ENCODE assay signal across 17 mouse cellular contexts in the genomic region with DNA sequence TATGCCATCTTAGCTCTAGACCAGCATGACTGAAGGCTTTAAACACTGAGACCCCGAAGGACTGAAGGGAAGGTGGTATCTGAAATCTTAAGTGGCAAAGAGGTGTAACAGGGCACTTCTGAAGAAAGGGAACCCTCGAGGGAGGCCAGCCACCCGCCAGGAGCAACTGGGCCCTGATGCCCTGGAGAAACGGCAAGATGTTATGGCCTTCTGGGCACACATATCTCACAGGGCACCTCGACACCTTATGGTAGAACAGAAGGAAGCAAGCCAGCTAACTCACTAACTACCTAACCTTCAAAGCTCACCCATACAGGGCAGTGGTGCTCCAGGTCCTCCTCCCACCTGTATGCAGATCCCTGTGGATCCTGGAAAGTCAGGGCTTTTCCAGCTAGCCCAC. TPM values are rescaled to one million over a fixed set of nuclear protein-coding genes. Genes with fewer than 3 reads are reported as not detected.
DNase-seq lines count a peak whose midpoint lies in the region; ATAC-seq lines count a peak whose summit lies in the region.
"Had no signal": no experiment of that assay in that cellular context is flagged by ENCODE, and none has a peak within 500 bp of the region (broad histone marks: within the 10 kb centered on the region; RNA-seq: fewer than 3 reads in every experiment).

No protein-coding gene starts in this region.

- no peak overlapping the region for H3K4me2 ChIP-seq in midbrain, embryonic 11.5 days
- H3K4me2 ChIP-seq in hindbrain, embryonic 16.5 days (ENCODE audit: low read length), result peak overlapping the region; percentile 88
- peak overlapping the region; percentile 92; the same call in 1 of the 2 replicates for H3K4me2 ChIP-seq in neural tube, embryonic 14.5 days (ENCODE audit: low read depth, low read length)

- intact Hi-C loops in heart, postnatal 36 days (cut with DNase I), result loop anchor here (2.0 to 5.0 kb wide), 2 partner anchors 35 to 95 kb away; no protein-coding TSS in a partner anchor

- 87% methylated on average over 5 of the region's 5 CpGs for WGBS in heart, embryonic 10.5 days
- WGBS in midbrain, embryonic 10.5 days, result 91% methylated on average over 5 of the region's 5 CpGs
- 96% methylated on average over 5 of the region's 5 CpGs for WGBS in midbrain, embryonic 11.5 days
- WGBS in hindbrain, embryonic 16.5 days, result 89% methylated on average over 5 of the region's 5 CpGs
- WGBS in neural tube, embryonic 14.5 days, result 92% methylated on average over 5 of the region's 5 CpGs

- no peak overlapping the region for H3K27ac ChIP-seq in heart, embryonic 10.5 days
- no peak overlapping the region for H3K27ac ChIP-seq in midbrain, embryonic 10.5 days (replicated peaks)
- no peak overlapping the region for H3K27ac ChIP-seq in midbrain, embryonic 11.5 days (ENCODE audit: low read depth, low read length)
- no peak overlapping the region for H3K27ac ChIP-seq in hindbrain, embryonic 16.5 days (ENCODE audit: low read depth, low read length)
- H3K27ac ChIP-seq in neural tube, embryonic 14.5 days (ENCODE audit: low read depth, low read length), result no peak overlapping the region
- H3K27ac ChIP-seq: macrophage had no signal

- no peaks in the 10 kb centered on the region for H3K27me3 ChIP-seq in heart, embryonic 10.5 days (ENCODE audit: insufficient read depth, poor library complexity, severe bottlenecking)
- no peaks in the 10 kb centered on the region for H3K27me3 ChIP-seq in midbrain, embryonic 10.5 days (ENCODE audit: low read depth, poor library complexity, severe bottlenecking)
- no peaks in the 10 kb centered on the region for H3K27me3 ChIP-seq in midbrain, embryonic 11.5 days (ENCODE audit: control insufficient read depth, insufficient read depth, low read length)
- no peaks in the 10 kb centered on the region for H3K27me3 ChIP-seq in hindbrain, embryonic 16.5 days (replicated peaks; ENCODE audit: control insufficient read depth, insufficient read depth, low read length)
- H3K27me3 ChIP-seq in neural tube, embryonic 14.5 days (ENCODE audit: control insufficient read depth, insufficient read depth, low read length), result peaks cover 3% of the 10 kb centered on the region; the same call in 1 of the 2 replicates

- peaks cover 27% of the 10 kb centered on the region for H3K4me1 ChIP-seq in heart, embryonic 10.5 days
- H3K4me1 ChIP-seq in midbrain, embryonic 10.5 days, result peaks cover 28% of the 10 kb centered on the region
- peaks cover 14% of the 10 kb centered on the region for H3K4me1 ChIP-seq in midbrain, embryonic 11.5 days (ENCODE audit: control insufficient read depth, insufficient read depth, low read length)
- peaks cover 21% of the 10 kb centered on the region for H3K4me1 ChIP-seq in hindbrain, embryonic 16.5 days (ENCODE audit: control insufficient read depth, insufficient read depth, low read depth, low read length)
- peaks cover 17% of the 10 kb centered on the region for H3K4me1 ChIP-seq in neural tube, embryonic 14.5 days (ENCODE audit: control insufficient read depth, insufficient read depth, low read length)

- H3K36me3 ChIP-seq in heart, embryonic 10.5 days, result peaks cover 11% of the 10 kb centered on the region
- peaks cover 14% of the 10 kb centered on the region for H3K36me3 ChIP-seq in midbrain, embryonic 10.5 days
- H3K36me3 ChIP-seq in midbrain, embryonic 11.5 days (ENCODE audit: control insufficient read depth, insufficient read depth, low read length), result peaks cover 5% of the 10 kb centered on the region; the same call in 1 of the 2 replicates
- 0 out of 2 replicates have a peak, but pooled peaks cover 1% of the 10 kb centered on the region for H3K36me3 ChIP-seq in hindbrain, embryonic 16.5 days (ENCODE audit: control insufficient read depth, insufficient read depth, low read length)
- peaks cover 9% of the 10 kb centered on the region; the same call in 1 of the 2 replicates for H3K36me3 ChIP-seq in neural tube, embryonic 14.5 days (ENCODE audit: control insufficient read depth, insufficient read depth, low read length)

- ATAC-seq in midbrain, embryonic 11.5 days (ENCODE audit: low FRiP score), result no peak
- ATAC-seq in hindbrain, embryonic 16.5 days, result no peak
- ATAC-seq in neural tube, embryonic 14.5 days (ENCODE audit: low read depth), result no peak
- ATAC-seq: intestine, postnatal 0 days had no signal

- H3K4me3 ChIP-seq in heart, embryonic 10.5 days, result no peak overlapping the region
- H3K4me3 ChIP-seq in midbrain, embryonic 10.5 days, result peak overlapping the region; percentile 90
- H3K4me3 ChIP-seq in midbrain, embryonic 11.5 days (ENCODE audit: low read depth, low read length), result no peak overlapping the region
- H3K4me3 ChIP-seq in hindbrain, embryonic 16.5 days (ENCODE audit: low read length), result no peak overlapping the region
- no peak overlapping the region for H3K4me3 ChIP-seq in neural tube, embryonic 14.5 days (ENCODE audit: low read depth, low read length)

- H3K9me3 ChIP-seq in heart, embryonic 10.5 days, result no peaks in the 10 kb centered on the region
- no peaks in the 10 kb centered on the region for H3K9me3 ChIP-seq in midbrain, embryonic 10.5 days (replicated peaks)
- no peaks in the 10 kb centered on the region for H3K9me3 ChIP-seq in midbrain, embryonic 11.5 days (ENCODE audit: control insufficient read depth, low read length)
- H3K9me3 ChIP-seq in hindbrain, embryonic 16.5 days (ENCODE audit: control insufficient read depth, low read length), result no peaks in the 10 kb centered on the region
- no peaks in the 10 kb centered on the region for H3K9me3 ChIP-seq in neural tube, embryonic 14.5 days (ENCODE audit: control insufficient read depth, low read length)

- peak; percentile 91 for DNase-seq in heart, adult 11 months
- DNase-seq in heart, embryonic 10.5 days (ENCODE audit: low spot score), result no peak
- DNase-seq in midbrain, embryonic 10.5 days (ENCODE audit: low spot score), result no peak
- no peak for DNase-seq in midbrain, embryonic 11.5 days (ENCODE audit: low spot score, missing footprints)
- no peak for DNase-seq in frontal cortex, adult 2 months (ENCODE audit: extremely low spot score in 1 of 2, low spot score in 1 of 2)
- DNase-seq in heart, postnatal 36 days, result no peak
- DNase-seq: cerebellum, adult 9-11 months; layer of hippocampus, adult 9-11 months; right cerebral cortex, postnatal 14 days; thymus, postnatal 36 days had no signal

- H3K9ac ChIP-seq in midbrain, embryonic 11.5 days (ENCODE audit: low read length), result no peak overlapping the region
- H3K9ac ChIP-seq in hindbrain, embryonic 16.5 days (ENCODE audit: low read depth, low read length), result no peak overlapping the region
- no peak overlapping the region for H3K9ac ChIP-seq in neural tube, embryonic 14.5 days (replicated peaks; ENCODE audit: low read depth, low read length)

RNA-seq across cellular contexts. Expression of a gene that starts 2.3 kb away (rescaled TPM):
- polyA plus RNA-seq in heart, embryonic 10.5 days (2016; fragmentation: Nextera tagmentation; extraction: Ambion mirVana), result 0.96 and 1.3 TPM in 2 replicates
- 1.4 and 1.5 TPM in 2 replicates for polyA plus RNA-seq in midbrain, embryonic 10.5 days (2016; fragmentation: Nextera tagmentation; extraction: Ambion mirVana)
- 2.4 TPM in 2 replicates for polyA plus RNA-seq in midbrain, embryonic 11.5 days (2014; fragmentation: Nextera tagmentation; extraction: Ambion mirVana)
- polyA plus RNA-seq in hindbrain, embryonic 16.5 days (2015; fragmentation: Nextera tagmentation; extraction: Ambion mirVana), result 3.6 and 4.4 TPM in 2 replicates
- polyA plus RNA-seq in neural tube, embryonic 14.5 days (2014; fragmentation: Nextera tagmentation; extraction: Ambion mirVana), result 4.1 and 6.2 TPM in 2 replicates
- 60.9 and 63.3 TPM in 2 replicates for polyA plus RNA-seq in frontal cortex, adult 2 months (2012; rRNA removed)
- total RNA-seq in heart, postnatal 36 days (2021), result 10 to 100 TPM; 20.6 to 21.7 TPM

RNA-seq across cellular contexts. Expression of a gene that starts 24.2 kb away (rescaled TPM):
- 11.6 and 17.0 TPM in 2 replicates for polyA plus RNA-seq in heart, embryonic 10.5 days (2016; fragmentation: Nextera tagmentation; extraction: Ambion mirVana)
- 20.5 and 21.8 TPM in 2 replicates for polyA plus RNA-seq in midbrain, embryonic 10.5 days (2016; fragmentation: Nextera tagmentation; extraction: Ambion mirVana)
- polyA plus RNA-seq in midbrain, embryonic 11.5 days (2014; fragmentation: Nextera tagmentation; extraction: Ambion mirVana), result 12.6 and 15.0 TPM in 2 replicates
- polyA plus RNA-seq in hindbrain, embryonic 16.5 days (2015; fragmentation: Nextera tagmentation; extraction: Ambion mirVana), result 14.1 and 16.2 TPM in 2 replicates
- 13.8 and 13.9 TPM in 2 replicates for polyA plus RNA-seq in neural tube, embryonic 14.5 days (2014; fragmentation: Nextera tagmentation; extraction: Ambion mirVana)
- polyA plus RNA-seq in frontal cortex, adult 2 months (2012; rRNA removed), result 18.0 and 19.0 TPM in 2 replicates
- 1 to 10 TPM; 7.5 to 7.9 TPM for total RNA-seq in heart, postnatal 36 days (2021)

RNA-seq across cellular contexts. Expression of a gene that starts 33.6 kb away (rescaled TPM):
- polyA plus RNA-seq in heart, embryonic 10.5 days (2016; fragmentation: Nextera tagmentation; extraction: Ambion mirVana), result 0.30 TPM in 1 of 2 replicates, not detected in the other
- polyA plus RNA-seq in midbrain, embryonic 10.5 days (2016; fragmentation: Nextera tagmentation; extraction: Ambion mirVana), result 0.20 and 0.46 TPM in 2 replicates
- polyA plus RNA-seq in midbrain, embryonic 11.5 days (2014; fragmentation: Nextera tagmentation; extraction: Ambion mirVana), result 0.47 and 0.78 TPM in 2 replicates
- polyA plus RNA-seq in hindbrain, embryonic 16.5 days (2015; fragmentation: Nextera tagmentation; extraction: Ambion mirVana), result 0.44 and 0.91 TPM in 2 replicates
- 0.36 TPM in 1 of 2 replicates, not detected in the other for polyA plus RNA-seq in neural tube, embryonic 14.5 days (2014; fragmentation: Nextera tagmentation; extraction: Ambion mirVana)
- 0.34 and 0.78 TPM in 2 replicates for polyA plus RNA-seq in frontal cortex, adult 2 months (2012; rRNA removed)
- not detected for total RNA-seq in heart, postnatal 36 days (2021)
- total RNA-seq: gastrocnemius, adult 8-10 months had no signal
- polyA plus RNA-seq: heart, embryonic 14.5 days; intestine, postnatal 0 days; limb, embryonic 11.5 days; macrophage had no signal

RNA-seq across cellular contexts. Expression of a gene that starts 39.0 kb away (rescaled TPM):
- polyA plus RNA-seq in heart, embryonic 10.5 days (2016; fragmentation: Nextera tagmentation; extraction: Ambion mirVana), result 517 and 557 TPM in 2 replicates
- 606 and 631 TPM in 2 replicates for polyA plus RNA-seq in midbrain, embryonic 10.5 days (2016; fragmentation: Nextera tagmentation; extraction: Ambion mirVana)
- 477 and 517 TPM in 2 replicates for polyA plus RNA-seq in midbrain, embryonic 11.5 days (2014; fragmentation: Nextera tagmentation; extraction: Ambion mirVana)
- polyA plus RNA-seq in hindbrain, embryonic 16.5 days (2015; fragmentation: Nextera tagmentation; extraction: Ambion mirVana), result 422 and 438 TPM in 2 replicates
- polyA plus RNA-seq in neural tube, embryonic 14.5 days (2014; fragmentation: Nextera tagmentation; extraction: Ambion mirVana), result 441 and 465 TPM in 2 replicates
- polyA plus RNA-seq in frontal cortex, adult 2 months (2012; rRNA removed), result 241 and 243 TPM in 2 replicates
- 100 to 1,000 TPM; 141 to 151 TPM for total RNA-seq in heart, postnatal 36 days (2021)

RNA-seq across cellular contexts. Expression of a gene that starts 40.1 kb away (rescaled TPM):
- 387 and 414 TPM in 2 replicates for polyA plus RNA-seq in heart, embryonic 10.5 days (2016; fragmentation: Nextera tagmentation; extraction: Ambion mirVana)
- 378 and 451 TPM in 2 replicates for polyA plus RNA-seq in midbrain, embryonic 10.5 days (2016; fragmentation: Nextera tagmentation; extraction: Ambion mirVana)
- polyA plus RNA-seq in midbrain, embryonic 11.5 days (2014; fragmentation: Nextera tagmentation; extraction: Ambion mirVana), result 441 and 443 TPM in 2 replicates
- polyA plus RNA-seq in hindbrain, embryonic 16.5 days (2015; fragmentation: Nextera tagmentation; extraction: Ambion mirVana), result 252 and 268 TPM in 2 replicates
- 347 and 366 TPM in 2 replicates for polyA plus RNA-seq in neural tube, embryonic 14.5 days (2014; fragmentation: Nextera tagmentation; extraction: Ambion mirVana)
- 342 and 345 TPM in 2 replicates for polyA plus RNA-seq in frontal cortex, adult 2 months (2012; rRNA removed)
- 100 to 1,000 TPM; 522 TPM for total RNA-seq in heart, postnatal 36 days (2021)
